Mouse (Mus musculus): Measurements from ENCODE around the gene Parp14. TPM values are rescaled to one million over a fixed set of nuclear protein-coding genes. Genes with fewer than 3 reads are reported as not detected.

Parp14 gene
- polyA plus RNA-seq (2015; fragmentation: Nextera tagmentation; extraction: Ambion mirVana): 1.4 and 1.5 TPM in 2 replicates

- peak within 1 kb of the TSS; percentile 65 for H3K9ac ChIP-seq (ENCODE audit: low read depth, low read length)
- peak within 1 kb of the TSS; percentile 68 for H3K4me3 ChIP-seq (ENCODE audit: low read depth, low read length)
- no peaks in the 10 kb centered on the region for H3K9me3 ChIP-seq (replicated peaks; ENCODE audit: control insufficient read depth, low read length)
- under 1% methylated on average over 38 of the region's 38 CpGs for WGBS (ENCODE audit: insufficient replicate concordance)
- peak; percentile 61 for ATAC-seq (ENCODE audit: low read depth)
- peak within 1 kb of the TSS; percentile 69 for H3K4me2 ChIP-seq (ENCODE audit: low read depth, low read length)
- H3K27me3 ChIP-seq (ENCODE audit: control insufficient read depth, insufficient read depth, low read depth, low read length): peaks cover 13% of the 10 kb centered on the region
- peaks cover 18% of the 10 kb centered on the region for H3K4me1 ChIP-seq (ENCODE audit: control insufficient read depth, low read depth, low read length)
- no peaks in the 10 kb centered on the region for H3K36me3 ChIP-seq (ENCODE audit: control insufficient read depth, insufficient read depth)
- no peak within 1 kb of the TSS for H3K27ac ChIP-seq (ENCODE audit: low read length)
These were observed at the start of gene Parp14 for GRCm38 (mm10) chr16:35871048-35871851. Gene Parp14 (minus strand): TSS chr16:35871544.

- ATAC-seq (ENCODE audit: low read depth): no peak
- Histone ChIP-seq H3K9me3 (replicated peaks; ENCODE audit: control insufficient read depth, low read length) (no peaks in the 10 kb centered on the region), H3K27me3 (ENCODE audit: control insufficient read depth, insufficient read depth, low read depth, low read length) (no peaks in the 10 kb centered on the region), H3K36me3 (ENCODE audit: control insufficient read depth, insufficient read depth) (no peaks in the 10 kb centered on the region), H3K27ac (ENCODE audit: low read length) (no peak overlapping the region), H3K4me2 (ENCODE audit: low read depth, low read length) (no peak overlapping the region), H3K4me1 (ENCODE audit: control insufficient read depth, low read depth, low read length) (no peaks in the 10 kb centered on the region; the same call in 1 of the 2 replicates), H3K4me3 (ENCODE audit: low read depth, low read length) (no peak overlapping the region), H3K9ac (ENCODE audit: low read depth, low read length) (no peak overlapping the region)
- 53% methylated on average over 6 of the region's 6 CpGs for WGBS (ENCODE audit: insufficient replicate concordance)
These were observed 47.6 kb upstream of the Parp14 start for GRCm38 (mm10) chr16:35918721-35919543.

GRCm38 (mm10) chr16:35914301-35914700, 43.0 kb upstream of the Parp14 start:
- Histone ChIP-seq H3K9ac (ENCODE audit: low read depth, low read length) (no peak overlapping the region), H3K4me2 (ENCODE audit: low read depth, low read length) (no peak overlapping the region), H3K4me3 (ENCODE audit: low read depth, low read length) (no peak overlapping the region), H3K27me3 (ENCODE audit: control insufficient read depth, insufficient read depth, low read depth, low read length) (no peaks in the 10 kb centered on the region), H3K9me3 (replicated peaks; ENCODE audit: control insufficient read depth, low read length) (no peaks in the 10 kb centered on the region), H3K4me1 (ENCODE audit: control insufficient read depth, low read depth, low read length) (no peaks in the 10 kb centered on the region; the same call in 1 of the 2 replicates), H3K27ac (ENCODE audit: low read length) (no peak overlapping the region), H3K36me3 (ENCODE audit: control insufficient read depth, insufficient read depth) (no peaks in the 10 kb centered on the region)
- ATAC-seq (ENCODE audit: low read depth): no peak
- 54% methylated on average over 5 of the region's 5 CpGs for WGBS (ENCODE audit: insufficient replicate concordance)

- H3K27ac ChIP-seq (ENCODE audit: low read length): no peak overlapping the region
- no peaks in the 10 kb centered on the region for H3K4me1 ChIP-seq (ENCODE audit: control insufficient read depth, low read depth, low read length)
- H3K4me3 ChIP-seq (ENCODE audit: low read depth, low read length): no peak overlapping the region
- H3K36me3 ChIP-seq (ENCODE audit: control insufficient read depth, insufficient read depth): no peaks in the 10 kb centered on the region
- no peak overlapping the region for H3K4me2 ChIP-seq (ENCODE audit: low read depth, low read length)
- H3K27me3 ChIP-seq (ENCODE audit: control insufficient read depth, insufficient read depth, low read depth, low read length): no peaks in the 10 kb centered on the region
- no peak overlapping the region for H3K9ac ChIP-seq (ENCODE audit: low read depth, low read length)
- no peak for ATAC-seq (ENCODE audit: low read depth)
- no peaks in the 10 kb centered on the region for H3K9me3 ChIP-seq (replicated peaks; ENCODE audit: control insufficient read depth, low read length)
- 59% methylated on average over 1 of the region's 1 CpGs for WGBS (ENCODE audit: insufficient replicate concordance)
These were observed 42.2 kb upstream of the Parp14 start for GRCm38 (mm10) chr16:35913526-35913925.

GRCm38 (mm10) chr16:35911449-35911848, 40.1 kb upstream of the Parp14 start:
- no peaks in the 10 kb centered on the region for H3K36me3 ChIP-seq (ENCODE audit: control insufficient read depth, insufficient read depth)
- no peak overlapping the region for H3K9ac ChIP-seq (ENCODE audit: low read depth, low read length)
- 46% methylated on average over 3 of the region's 3 CpGs for WGBS (ENCODE audit: insufficient replicate concordance)
- H3K4me3 ChIP-seq (ENCODE audit: low read depth, low read length): no peak overlapping the region
- ATAC-seq (ENCODE audit: low read depth): no peak
- H3K4me2 ChIP-seq (ENCODE audit: low read depth, low read length): no peak overlapping the region
- H3K9me3 ChIP-seq (replicated peaks; ENCODE audit: control insufficient read depth, low read length): no peaks in the 10 kb centered on the region
- H3K27ac ChIP-seq (ENCODE audit: low read length): no peak overlapping the region
- H3K4me1 ChIP-seq (ENCODE audit: control insufficient read depth, low read depth, low read length): no peaks in the 10 kb centered on the region; the same call in 1 of the 2 replicates
- H3K27me3 ChIP-seq (ENCODE audit: control insufficient read depth, insufficient read depth, low read depth, low read length): no peaks in the 10 kb centered on the region

- no peak overlapping the region for H3K4me3 ChIP-seq (ENCODE audit: low read depth, low read length)
- ATAC-seq (ENCODE audit: low read depth): no peak
- H3K4me1 ChIP-seq (ENCODE audit: control insufficient read depth, low read depth, low read length): no peaks in the 10 kb centered on the region; the same call in none of the 2 replicates
- no peaks in the 10 kb centered on the region for H3K27me3 ChIP-seq (ENCODE audit: control insufficient read depth, insufficient read depth, low read depth, low read length)
- no peak overlapping the region for H3K4me2 ChIP-seq (ENCODE audit: low read depth, low read length)
- no peak overlapping the region for H3K9ac ChIP-seq (ENCODE audit: low read depth, low read length)
- H3K9me3 ChIP-seq (replicated peaks; ENCODE audit: control insufficient read depth, low read length): no peaks in the 10 kb centered on the region
- WGBS (ENCODE audit: insufficient replicate concordance): 50% methylated on average over 4 of the region's 4 CpGs
- no peak overlapping the region for H3K27ac ChIP-seq (ENCODE audit: low read length)
- H3K36me3 ChIP-seq (ENCODE audit: control insufficient read depth, insufficient read depth): no peaks in the 10 kb centered on the region
These were observed 36.3 kb upstream of the Parp14 start for GRCm38 (mm10) chr16:35907432-35908201.

GRCm38 (mm10) chr16:35906887-35907286, 35.5 kb upstream of the Parp14 start:
- H3K9me3 ChIP-seq (replicated peaks; ENCODE audit: control insufficient read depth, low read length): no peaks in the 10 kb centered on the region
- WGBS (ENCODE audit: insufficient replicate concordance): 62% methylated on average over 7 of the region's 7 CpGs
- H3K4me1 ChIP-seq (ENCODE audit: control insufficient read depth, low read depth, low read length): no peaks in the 10 kb centered on the region; the same call in none of the 2 replicates
- H3K36me3 ChIP-seq (ENCODE audit: control insufficient read depth, insufficient read depth): no peaks in the 10 kb centered on the region
- H3K9ac ChIP-seq (ENCODE audit: low read depth, low read length): no peak overlapping the region
- H3K27me3 ChIP-seq (ENCODE audit: control insufficient read depth, insufficient read depth, low read depth, low read length): no peaks in the 10 kb centered on the region
- no peak overlapping the region for H3K27ac ChIP-seq (ENCODE audit: low read length)
- peak; percentile 58 for ATAC-seq (ENCODE audit: low read depth)
- H3K4me2 ChIP-seq (ENCODE audit: low read depth, low read length): no peak overlapping the region
- no peak overlapping the region for H3K4me3 ChIP-seq (ENCODE audit: low read depth, low read length)

GRCm38 (mm10) chr16:35905819-35906485, 34.6 kb upstream of the Parp14 start:
- peak; percentile 35; the same call in 1 of the 2 replicates for ATAC-seq (ENCODE audit: low read depth)

More at GRCm38 (mm10) chr16:35905819-35906485, 34.6 kb upstream of the Parp14 start:
- Histone ChIP-seq H3K9ac (ENCODE audit: low read depth, low read length) (peak overlapping the region; percentile 21; the same call in 1 of the 2 replicates), H3K4me2 (ENCODE audit: low read depth, low read length) (peak overlapping the region; percentile 44), H3K27me3 (ENCODE audit: control insufficient read depth, insufficient read depth, low read depth, low read length) (no peaks in the 10 kb centered on the region), H3K36me3 (ENCODE audit: control insufficient read depth, insufficient read depth) (no peaks in the 10 kb centered on the region), H3K9me3 (replicated peaks; ENCODE audit: control insufficient read depth, low read length) (no peaks in the 10 kb centered on the region), H3K27ac (ENCODE audit: low read length) (peak overlapping the region; percentile 50), H3K4me3 (ENCODE audit: low read depth, low read length) (peak overlapping the region; percentile 30; the same call in 1 of the 2 replicates), H3K4me1 (ENCODE audit: control insufficient read depth, low read depth, low read length) (no peaks in the 10 kb centered on the region; the same call in none of the 2 replicates)
- 37% methylated on average over 6 of the region's 6 CpGs for WGBS (ENCODE audit: insufficient replicate concordance)

Data from liver, embryonic 16.5 days (tissue).